Mouse (Mus musculus): ENCODE data around the gene Prkaca. TPM values are rescaled to one million over a fixed set of nuclear protein-coding genes. Genes with fewer than 3 reads are reported as not detected.

The Prkaca gene
- polyA plus RNA-seq, 1 experiment from 2014 or later: 171 TPM

DNA sequence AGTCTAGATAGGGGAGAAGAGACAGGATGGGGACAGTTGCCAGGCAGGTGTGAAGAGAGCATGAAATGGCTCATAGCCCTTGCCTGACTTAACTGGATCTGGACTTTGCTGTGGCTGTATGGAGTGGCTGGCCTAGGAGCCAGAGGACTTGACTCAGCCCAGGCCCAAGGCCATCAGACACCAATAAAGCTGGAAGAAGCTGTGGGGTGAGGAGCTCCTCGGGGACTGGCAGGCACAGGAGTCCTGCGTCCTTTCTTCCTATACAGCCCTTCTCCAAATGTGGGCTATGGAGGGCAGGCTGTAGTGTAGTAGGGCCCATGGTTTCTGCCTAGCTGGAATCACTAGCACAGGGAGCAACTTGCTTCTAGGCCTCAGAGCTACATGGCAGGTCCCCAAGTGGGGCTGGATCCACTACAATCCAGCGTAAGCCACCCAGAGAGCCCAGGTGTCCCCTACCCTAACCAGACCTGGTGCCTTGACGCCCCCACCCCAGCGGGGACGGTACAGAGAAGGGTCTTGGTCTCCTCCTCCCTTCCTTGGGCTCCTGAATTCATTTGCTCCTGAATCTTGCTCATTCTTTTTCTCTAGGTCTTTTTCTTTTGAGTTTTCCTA, 31.6 kb upstream of the Prkaca start:
- ATAC-seq (replicated peaks; ENCODE audit: low FRiP score): no peak
- 79% methylated on average over 6 of the region's 6 CpGs for WGBS

GRCm38 (mm10) chr8:83942446-83942845, 30.3 kb upstream of the Prkaca start:
- WGBS: 92% methylated on average over 1 of the region's 1 CpGs
- peaks cover 3% of the 10 kb centered on the region; the same call in 1 of the 2 replicates for H3K36me3 ChIP-seq (ENCODE audit: control insufficient read depth, insufficient read depth, low read length)
- no peaks in the 10 kb centered on the region for H3K27me3 ChIP-seq (ENCODE audit: control insufficient read depth, insufficient read depth, low read length)
- ATAC-seq (replicated peaks; ENCODE audit: low FRiP score) (no peak), DNase-seq (ENCODE audit: low spot score) (no peak)
- no peaks in the 10 kb centered on the region for H3K9me3 ChIP-seq (ENCODE audit: control insufficient read depth, low read length)
- H3K4me2 ChIP-seq (ENCODE audit: low read depth, low read length, severe bottlenecking): no peak overlapping the region
- H3K4me3 ChIP-seq (ENCODE audit: low read depth, low read length): no peak overlapping the region
- H3K27ac ChIP-seq (ENCODE audit: low read depth, low read length): no peak overlapping the region
- H3K9ac ChIP-seq (ENCODE audit: low read length): no peak overlapping the region
- H3K4me1 ChIP-seq (replicated peaks; ENCODE audit: control insufficient read depth, insufficient read depth, low read length): no peaks in the 10 kb centered on the region

More for the DNA sequence above, 31.6 kb upstream of the Prkaca start:
- no peak for DNase-seq (ENCODE audit: low spot score)
- H3K4me1 ChIP-seq (replicated peaks; ENCODE audit: control insufficient read depth, insufficient read depth, low read length): no peaks in the 10 kb centered on the region
- H3K27me3 ChIP-seq (ENCODE audit: control insufficient read depth, insufficient read depth, low read length): no peaks in the 10 kb centered on the region
- no peak overlapping the region for H3K4me3 ChIP-seq (ENCODE audit: low read depth, low read length)
- no peak overlapping the region for H3K4me2 ChIP-seq (ENCODE audit: low read depth, low read length, severe bottlenecking)
- H3K9ac ChIP-seq (ENCODE audit: low read length): no peak overlapping the region
- no peaks in the 10 kb centered on the region for H3K9me3 ChIP-seq (ENCODE audit: control insufficient read depth, low read length)
- H3K27ac ChIP-seq (ENCODE audit: low read depth, low read length): no peak overlapping the region
- peaks cover 3% of the 10 kb centered on the region; the same call in 1 of the 2 replicates for H3K36me3 ChIP-seq (ENCODE audit: control insufficient read depth, insufficient read depth, low read length)

DNA sequence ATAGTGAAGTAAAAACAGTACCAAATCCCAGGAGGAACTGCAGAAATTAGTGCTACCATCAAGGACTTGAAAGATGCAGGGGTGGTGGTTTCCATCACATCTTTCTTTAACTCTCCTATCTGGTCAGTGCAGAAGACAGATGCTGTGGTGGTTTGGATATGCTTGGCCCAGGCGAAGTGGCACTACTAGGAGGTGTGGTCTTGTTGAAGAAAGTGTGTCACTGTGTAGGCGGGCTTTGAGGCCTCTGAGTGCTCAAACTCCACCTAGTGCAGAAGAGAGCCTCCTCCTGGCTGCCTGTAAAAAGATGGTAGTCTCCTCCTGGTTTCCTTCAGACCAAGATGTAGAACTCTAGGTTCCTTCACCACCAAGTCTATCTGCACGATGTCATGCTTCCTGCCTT, 27.3 kb upstream of the Prkaca start:
- ATAC-seq (replicated peaks; ENCODE audit: low FRiP score) (no peak), DNase-seq (ENCODE audit: low spot score) (no peak)
- H3K4me1 ChIP-seq (replicated peaks; ENCODE audit: control insufficient read depth, insufficient read depth, low read length): no peaks in the 10 kb centered on the region
- no peaks in the 10 kb centered on the region for H3K36me3 ChIP-seq (ENCODE audit: control insufficient read depth, insufficient read depth, low read length)
- H3K27me3 ChIP-seq (ENCODE audit: control insufficient read depth, insufficient read depth, low read length): no peaks in the 10 kb centered on the region
- H3K9me3 ChIP-seq (ENCODE audit: control insufficient read depth, low read length): no peaks in the 10 kb centered on the region
- WGBS: 71% methylated on average over 3 of the region's 3 CpGs
- no peak overlapping the region for H3K27ac ChIP-seq (ENCODE audit: low read depth, low read length)
- H3K9ac ChIP-seq (ENCODE audit: low read length): no peak overlapping the region
- H3K4me2 ChIP-seq (ENCODE audit: low read depth, low read length, severe bottlenecking): no peak overlapping the region
- no peak overlapping the region for H3K4me3 ChIP-seq (ENCODE audit: low read depth, low read length)

DNA sequence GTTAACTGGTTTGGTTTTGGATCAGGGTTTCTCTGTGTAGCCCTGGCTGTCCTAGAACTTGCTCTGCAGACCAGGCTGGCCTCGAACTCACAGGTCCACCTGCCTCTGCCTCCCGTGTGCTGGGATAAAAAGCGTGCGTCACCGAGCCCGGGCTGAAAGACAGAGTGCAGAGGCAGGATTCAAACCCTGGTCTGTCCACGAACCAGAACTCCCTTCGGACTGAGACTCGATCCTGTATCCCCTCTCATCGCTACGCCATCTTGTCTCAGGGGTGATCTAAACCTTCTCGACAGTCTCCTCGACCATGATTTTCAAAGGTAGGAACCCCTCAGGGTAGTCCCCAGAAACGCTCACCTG, 18.1 kb upstream of the Prkaca start:
- ATAC-seq (replicated peaks; ENCODE audit: low FRiP score) (no peak), DNase-seq (ENCODE audit: low spot score) (no peak)
- no peaks in the 10 kb centered on the region for H3K27me3 ChIP-seq (ENCODE audit: control insufficient read depth, insufficient read depth, low read length)
- no peaks in the 10 kb centered on the region; the same call in 1 of the 2 replicates for H3K36me3 ChIP-seq (ENCODE audit: control insufficient read depth, insufficient read depth, low read length)
- H3K9ac ChIP-seq (ENCODE audit: low read length): peak overlapping the region; percentile 51
- H3K9me3 ChIP-seq (ENCODE audit: control insufficient read depth, low read length): no peaks in the 10 kb centered on the region
- peak overlapping the region; percentile 52 for H3K4me2 ChIP-seq (ENCODE audit: low read depth, low read length, severe bottlenecking)
- H3K4me3 ChIP-seq (ENCODE audit: low read depth, low read length): peak overlapping the region; percentile 72
- no peak overlapping the region for H3K27ac ChIP-seq (ENCODE audit: low read depth, low read length)
- 1% methylated on average over 14 of the region's 14 CpGs for WGBS
- peaks cover 6% of the 10 kb centered on the region; the same call in 1 of the 2 replicates for H3K4me1 ChIP-seq (replicated peaks; ENCODE audit: control insufficient read depth, insufficient read depth, low read length)

DNA sequence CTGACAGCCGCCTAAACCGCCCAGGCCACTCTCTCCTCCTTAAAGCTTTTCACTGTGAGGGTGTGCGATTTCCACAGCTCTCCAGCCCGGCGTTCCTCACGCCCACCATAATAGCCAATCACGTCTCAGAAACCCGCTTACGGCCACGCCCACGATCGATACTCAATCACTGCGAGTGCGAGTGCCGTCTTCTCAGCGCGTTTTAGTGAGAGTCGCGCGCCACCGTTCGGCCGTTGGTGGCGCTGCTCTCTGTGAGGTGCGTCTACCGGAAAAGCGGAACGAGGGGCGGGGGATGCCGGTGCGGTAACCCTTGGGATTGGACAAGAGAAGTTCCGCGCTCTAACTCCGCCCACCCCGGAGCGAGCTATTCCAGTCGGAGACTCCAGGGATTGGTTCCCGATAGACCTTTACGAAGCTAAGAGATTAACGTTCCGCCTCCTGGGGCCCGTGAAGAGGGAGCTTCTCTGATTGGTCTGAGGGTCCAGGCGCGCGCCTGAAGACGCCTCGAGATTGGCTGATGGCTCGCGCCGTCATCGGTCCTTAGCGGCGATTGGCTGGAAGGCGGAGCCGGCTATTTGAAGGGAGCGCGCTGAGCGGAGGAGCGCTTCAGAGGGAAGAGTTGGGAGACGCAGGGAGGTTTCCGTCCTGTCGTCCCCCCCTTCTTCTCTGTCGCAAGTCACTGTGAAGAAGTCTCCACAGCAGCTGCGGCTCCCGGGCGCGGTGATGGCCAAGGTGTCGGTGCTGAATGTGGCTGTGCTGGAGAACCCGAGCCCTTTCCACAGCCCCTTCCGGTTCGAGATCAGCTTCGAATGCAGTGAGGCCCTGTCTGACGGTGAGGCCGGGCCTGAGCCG, 17.5 kb upstream of the Prkaca start, which contains the start of the genes Gm10644 and Asf1b:
Gene Gm10644 (minus strand): TSS at position 100 of the 852 bp plus-strand sequence.
Gene Asf1b (plus strand): TSS at position 402 of the 852 bp plus-strand sequence.
- under 1% methylated on average over 75 of the region's 75 CpGs for WGBS
- H3K4me2 ChIP-seq (ENCODE audit: low read depth, low read length, severe bottlenecking): peak within 1 kb of the TSS; percentile 84
- no peaks in the 10 kb centered on the region for H3K9me3 ChIP-seq (ENCODE audit: control insufficient read depth, low read length)
- H3K36me3 ChIP-seq (ENCODE audit: control insufficient read depth, insufficient read depth, low read length): no peaks in the 10 kb centered on the region; the same call in 1 of the 2 replicates
- peak; percentile 100 for DNase-seq (ENCODE audit: low spot score)
- H3K4me1 ChIP-seq (replicated peaks; ENCODE audit: control insufficient read depth, insufficient read depth, low read length): peaks cover 6% of the 10 kb centered on the region; the same call in 1 of the 2 replicates
- H3K9ac ChIP-seq (ENCODE audit: low read length): peak within 1 kb of the TSS; percentile 74
- peak; percentile 99 for ATAC-seq (replicated peaks; ENCODE audit: low FRiP score)
- H3K27ac ChIP-seq (ENCODE audit: low read depth, low read length): no peak within 1 kb of the TSS
- H3K4me3 ChIP-seq (ENCODE audit: low read depth, low read length): peak within 1 kb of the TSS; percentile 72
- no peaks in the 10 kb centered on the region for H3K27me3 ChIP-seq (ENCODE audit: control insufficient read depth, insufficient read depth, low read length)

DNA sequence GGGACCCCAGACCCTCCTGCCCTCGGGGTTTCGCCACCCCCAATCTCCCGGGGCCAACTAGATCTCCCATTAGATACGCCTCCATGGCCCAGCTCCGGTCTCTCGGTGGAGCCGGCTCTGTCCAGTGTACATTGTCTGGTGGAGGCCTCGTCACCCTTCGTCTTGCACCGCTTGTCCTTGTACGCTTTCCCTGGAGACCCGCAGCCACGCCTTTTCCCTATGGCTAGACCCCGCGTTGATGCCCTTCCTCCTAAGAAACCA, 16.9 kb upstream of the Prkaca start:
- H3K27ac ChIP-seq (ENCODE audit: low read depth, low read length): no peak overlapping the region
- H3K9ac ChIP-seq (ENCODE audit: low read length): peak overlapping the region; percentile 74
- H3K9me3 ChIP-seq (ENCODE audit: control insufficient read depth, low read length): no peaks in the 10 kb centered on the region
- WGBS: 3% methylated on average over 15 of the region's 15 CpGs
- no peak for DNase-seq (ENCODE audit: low spot score)
- peaks cover 6% of the 10 kb centered on the region; the same call in 1 of the 2 replicates for H3K4me1 ChIP-seq (replicated peaks; ENCODE audit: control insufficient read depth, insufficient read depth, low read length)
- peak overlapping the region; percentile 84 for H3K4me2 ChIP-seq (ENCODE audit: low read depth, low read length, severe bottlenecking)
- ATAC-seq (replicated peaks; ENCODE audit: low FRiP score): no peak
- peak overlapping the region; percentile 72 for H3K4me3 ChIP-seq (ENCODE audit: low read depth, low read length)
- no peaks in the 10 kb centered on the region; the same call in 1 of the 2 replicates for H3K36me3 ChIP-seq (ENCODE audit: control insufficient read depth, insufficient read depth, low read length)
- no peaks in the 10 kb centered on the region for H3K27me3 ChIP-seq (ENCODE audit: control insufficient read depth, insufficient read depth, low read length)

DNA sequence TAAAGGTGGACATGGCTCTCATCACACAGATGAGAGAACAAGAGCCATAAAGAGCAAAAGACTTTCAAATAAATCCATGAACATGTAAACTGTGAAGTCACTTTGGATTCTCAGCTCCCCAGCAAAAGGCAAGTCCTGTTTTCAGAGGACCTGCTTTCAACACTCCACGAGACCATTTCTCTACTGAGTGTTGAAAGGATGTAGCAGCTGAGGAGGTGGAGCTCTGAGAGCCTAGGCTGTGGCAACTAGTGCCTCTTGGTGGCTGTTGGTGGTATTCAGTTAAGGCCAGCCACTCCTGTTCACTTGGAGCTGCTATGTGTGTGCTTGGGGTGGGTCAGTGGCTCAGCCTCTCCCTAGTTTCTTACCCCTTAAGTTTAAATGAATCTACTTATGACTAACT, 16.0 kb upstream of the Prkaca start:
- H3K9me3 ChIP-seq (ENCODE audit: control insufficient read depth, low read length): no peaks in the 10 kb centered on the region
- no peak overlapping the region for H3K27ac ChIP-seq (ENCODE audit: low read depth, low read length)
- DNase-seq (ENCODE audit: low spot score): no peak
- no peaks in the 10 kb centered on the region for H3K27me3 ChIP-seq (ENCODE audit: control insufficient read depth, insufficient read depth, low read length)
- H3K4me3 ChIP-seq (ENCODE audit: low read depth, low read length): peak overlapping the region; percentile 72
- 59% methylated on average over 1 of the region's 1 CpGs for WGBS
- no peaks in the 10 kb centered on the region; the same call in 1 of the 2 replicates for H3K36me3 ChIP-seq (ENCODE audit: control insufficient read depth, insufficient read depth, low read length)
- H3K4me1 ChIP-seq (replicated peaks; ENCODE audit: control insufficient read depth, insufficient read depth, low read length): peaks cover 6% of the 10 kb centered on the region; the same call in 1 of the 2 replicates
- ATAC-seq (replicated peaks; ENCODE audit: low FRiP score): no peak
- peak overlapping the region; percentile 74; the same call in 1 of the 2 replicates for H3K9ac ChIP-seq (ENCODE audit: low read length)
- H3K4me2 ChIP-seq (ENCODE audit: low read depth, low read length, severe bottlenecking): peak overlapping the region; percentile 84

DNA sequence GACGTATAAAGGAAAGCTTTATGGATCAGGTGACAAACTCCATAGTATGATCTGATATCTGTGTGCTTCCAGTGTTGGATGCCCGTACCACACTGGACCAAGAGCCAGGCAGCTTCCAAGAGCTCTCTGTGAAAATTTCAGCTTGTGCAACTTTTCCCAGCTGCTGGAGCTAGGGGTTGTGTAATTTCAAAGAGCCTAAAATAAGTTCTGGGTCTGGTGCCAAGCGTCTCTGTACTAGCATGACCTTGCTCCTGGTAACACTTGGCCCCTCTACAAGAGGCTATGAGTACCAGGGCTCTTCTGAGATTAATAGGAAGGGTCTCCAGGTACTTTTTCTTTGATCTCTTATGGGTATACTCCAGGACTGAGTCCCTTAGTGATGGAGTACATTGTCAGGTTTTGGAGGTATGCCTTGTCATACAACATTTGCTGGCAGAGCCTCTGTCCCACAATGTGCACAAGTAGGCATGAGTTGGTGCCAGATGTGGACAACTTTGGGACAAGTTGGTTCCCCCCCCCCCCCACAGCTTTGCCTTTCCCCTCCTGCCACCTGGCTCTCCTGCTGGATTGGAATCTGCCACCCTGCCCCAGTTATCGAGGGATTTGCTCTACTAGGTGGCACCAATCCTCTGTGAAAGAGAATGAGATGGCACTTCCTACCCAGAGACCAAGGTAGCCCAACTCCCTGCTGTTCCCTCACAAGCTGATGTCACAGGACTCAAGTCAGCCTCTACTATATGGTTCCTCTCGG, 8.6 kb upstream of the Prkaca start:
- no peak for ATAC-seq (replicated peaks; ENCODE audit: low FRiP score)
- DNase-seq (ENCODE audit: low spot score): no peak
- Histone ChIP-seq H3K4me1 (replicated peaks; ENCODE audit: control insufficient read depth, insufficient read depth, low read length) (no peaks in the 10 kb centered on the region), H3K36me3 (ENCODE audit: control insufficient read depth, insufficient read depth, low read length) (peaks cover 4% of the 10 kb centered on the region; the same call in 1 of the 2 replicates), H3K4me2 (ENCODE audit: low read depth, low read length, severe bottlenecking) (no peak overlapping the region), H3K4me3 (ENCODE audit: low read depth, low read length) (no peak overlapping the region), H3K9me3 (ENCODE audit: control insufficient read depth, low read length) (no peaks in the 10 kb centered on the region), H3K27me3 (ENCODE audit: control insufficient read depth, insufficient read depth, low read length) (no peaks in the 10 kb centered on the region), H3K9ac (ENCODE audit: low read length) (no peak overlapping the region), H3K27ac (ENCODE audit: low read depth, low read length) (no peak overlapping the region)
- WGBS: 93% methylated on average over 5 of the region's 5 CpGs
